8 mouse cellular contexts compared by ENCODE assay signal in genomic region chr1:120197189-120197588, GRCm38 (mm10).
A peak's percentile ranks its signal among the peaks of the same experiment; 100 is the strongest.
DNase-seq lines count a peak whose midpoint lies in the region; ATAC-seq and TF ChIP-seq lines count a peak whose summit lies in the region.

No protein-coding gene starts in this region.

- TF ChIP-seq EP300 in liver, postnatal 0 days (IDR thresholded peaks at IDR 0.05; ENCODE audit: low read depth) = no peak

- H3K4me1 ChIP-seq in embryonic facial prominence, embryonic 14.5 days (ENCODE audit: control insufficient read depth, insufficient read depth, low read length) = no peaks in the 10 kb centered on the region
- no peaks in the 10 kb centered on the region for H3K4me1 ChIP-seq in heart, embryonic 10.5 days
- no peaks in the 10 kb centered on the region for H3K4me1 ChIP-seq in liver, postnatal 0 days (ENCODE audit: insufficient read depth)
- peaks cover 7% of the 10 kb centered on the region; the same call in 1 of the 2 replicates for H3K4me1 ChIP-seq in neural tube, embryonic 15.5 days
- H3K4me1 ChIP-seq in testis, adult 2 months (ENCODE audit: control insufficient read depth, insufficient read depth, low read length) = no peaks in the 10 kb centered on the region

- no peak overlapping the region for H3K27ac ChIP-seq in embryonic facial prominence, embryonic 14.5 days (replicated peaks; ENCODE audit: low read depth, low read length)
- no peak overlapping the region for H3K27ac ChIP-seq in heart, embryonic 10.5 days
- H3K27ac ChIP-seq in liver, postnatal 0 days (ENCODE audit: low read depth) = no peak overlapping the region
- no peak overlapping the region for H3K27ac ChIP-seq in neural tube, embryonic 15.5 days (replicated peaks)
- H3K27ac ChIP-seq in testis, adult 2 months (ENCODE audit: control insufficient read depth, insufficient read depth, low read depth, low read length) = no peak overlapping the region

- H3K9me3 ChIP-seq in embryonic facial prominence, embryonic 14.5 days (ENCODE audit: control insufficient read depth, low read length) = no peaks in the 10 kb centered on the region
- H3K9me3 ChIP-seq in heart, embryonic 10.5 days = no peaks in the 10 kb centered on the region
- H3K9me3 ChIP-seq in liver, postnatal 0 days (ENCODE audit: low read length) = no peaks in the 10 kb centered on the region
- no peaks in the 10 kb centered on the region for H3K9me3 ChIP-seq in neural tube, embryonic 15.5 days (replicated peaks)

- no peaks in the 10 kb centered on the region for H3K79me3 ChIP-seq in C2C12 (ENCODE audit: low read depth)

- H3K27me3 ChIP-seq in C2C12 (ENCODE audit: control insufficient read depth, insufficient read depth, insufficient read length) = peaks cover 4% of the 10 kb centered on the region
- H3K27me3 ChIP-seq in embryonic facial prominence, embryonic 14.5 days (replicated peaks; ENCODE audit: control insufficient read depth, insufficient read depth, low read length) = no peaks in the 10 kb centered on the region
- H3K27me3 ChIP-seq in heart, embryonic 10.5 days (ENCODE audit: insufficient read depth, poor library complexity, severe bottlenecking) = no peaks in the 10 kb centered on the region; the same call in 1 of the 2 replicates
- H3K27me3 ChIP-seq in liver, postnatal 0 days (ENCODE audit: insufficient read depth, low read length) = no peaks in the 10 kb centered on the region
- 0 out of 2 replicates have a peak, but pooled peaks cover 3% of the 10 kb centered on the region for H3K27me3 ChIP-seq in neural tube, embryonic 15.5 days (replicated peaks)
- H3K27me3 ChIP-seq in testis, adult 2 months (ENCODE audit: control insufficient read depth, insufficient read depth, low read length) = no peaks in the 10 kb centered on the region

- no peak overlapping the region for H3K4me3 ChIP-seq in C2C12 (ENCODE audit: insufficient read depth, poor library complexity, severe bottlenecking)
- H3K4me3 ChIP-seq in embryonic facial prominence, embryonic 14.5 days (ENCODE audit: low read depth, low read length) = no peak overlapping the region
- no peak overlapping the region for H3K4me3 ChIP-seq in heart, embryonic 10.5 days
- H3K4me3 ChIP-seq in liver, postnatal 0 days (ENCODE audit: low read depth, low read length) = no peak overlapping the region
- no peak overlapping the region for H3K4me3 ChIP-seq in neural tube, embryonic 15.5 days (replicated peaks)
- H3K4me3 ChIP-seq in testis, adult 2 months (ENCODE audit: control insufficient read depth, low read depth, low read length) = no peak overlapping the region

- 7% methylated on average over 5 of the region's 5 CpGs for WGBS in embryonic facial prominence, embryonic 14.5 days
- 19% methylated on average over 5 of the region's 5 CpGs for WGBS in heart, embryonic 10.5 days
- WGBS in liver, postnatal 0 days (ENCODE audit: insufficient replicate concordance) = 12% methylated on average over 5 of the region's 5 CpGs
- WGBS in neural tube, embryonic 15.5 days = 17% methylated on average over 5 of the region's 5 CpGs

- peak; percentile 89 to 91 for DNase-seq in adrenal gland, postnatal 36 days
- peak; percentile 69 for DNase-seq in embryonic facial prominence, embryonic 14.5 days (ENCODE audit: low spot score)
- peak; percentile 86 for DNase-seq in heart, embryonic 10.5 days (ENCODE audit: low spot score)
- peak; percentile 74 for DNase-seq in kidney, postnatal 14 days
- peak; percentile 77 for DNase-seq in liver, postnatal 0 days

- no peak overlapping the region for H3ac ChIP-seq in C2C12 (ENCODE audit: control insufficient read depth, insufficient read length, low read depth)

- peak; percentile 78 for TF ChIP-seq CTCF in C2C12 (IDR thresholded peaks at IDR 0.05; ENCODE audit: control insufficient read depth, insufficient read depth, insufficient read length)
- peak; percentile 95 for TF ChIP-seq CTCF in liver, postnatal 0 days (IDR thresholded peaks at IDR 0.05; ENCODE audit: low read depth)
- peak; percentile 91 for TF ChIP-seq CTCF in testis, adult 2 months (IDR thresholded peaks at IDR 0.05; ENCODE audit: control insufficient read depth, insufficient read depth, insufficient replicate concordance, low read depth, low read length)

- ATAC-seq in embryonic facial prominence, embryonic 14.5 days (ENCODE audit: low read depth) = peak; percentile 70; the same call in 1 of the 2 replicates
- peak; percentile 57 for ATAC-seq in liver, postnatal 0 days
- ATAC-seq in neural tube, embryonic 15.5 days (ENCODE audit: low FRiP score) = peak; percentile 56; the same call in 1 of the 2 replicates

- TF ChIP-seq POLR2A in testis, adult 2 months (IDR thresholded peaks at IDR 0.05; ENCODE audit: control insufficient read depth, low read depth, low read length) = no peak

- H3K9ac ChIP-seq in embryonic facial prominence, embryonic 14.5 days (ENCODE audit: low read depth, low read length) = no peak overlapping the region
- no peak overlapping the region for H3K9ac ChIP-seq in liver, postnatal 0 days (replicated peaks)
- H3K9ac ChIP-seq in neural tube, embryonic 15.5 days (replicated peaks) = no peak overlapping the region

- no peaks in the 10 kb centered on the region for H3K36me3 ChIP-seq in C2C12 (ENCODE audit: control insufficient read depth, insufficient read depth)
- no peaks in the 10 kb centered on the region for H3K36me3 ChIP-seq in embryonic facial prominence, embryonic 14.5 days (ENCODE audit: control insufficient read depth, insufficient read depth, low read length)
- no peaks in the 10 kb centered on the region for H3K36me3 ChIP-seq in heart, embryonic 10.5 days
- H3K36me3 ChIP-seq in liver, postnatal 0 days (replicated peaks; ENCODE audit: insufficient read depth, low read length) = no peaks in the 10 kb centered on the region
- H3K36me3 ChIP-seq in neural tube, embryonic 15.5 days = no peaks in the 10 kb centered on the region
- H3K36me3 ChIP-seq in testis, adult 2 months (ENCODE audit: control insufficient read depth, insufficient read depth, low read length) = no peaks in the 10 kb centered on the region

- no peaks in the 10 kb centered on the region for H3K79me2 ChIP-seq in C2C12 (ENCODE audit: control insufficient read depth, insufficient read depth)

- no peak overlapping the region for H3K4me2 ChIP-seq in embryonic facial prominence, embryonic 14.5 days (ENCODE audit: low read depth, low read length)
- H3K4me2 ChIP-seq in liver, postnatal 0 days (ENCODE audit: low read depth, low read length) = no peak overlapping the region
- no peak overlapping the region for H3K4me2 ChIP-seq in neural tube, embryonic 15.5 days

TF ChIP-seq in C2C12, 6 proteins besides CTCF, POLR2A, EP300 and RAD21:
- no peak for TF ChIP-seq USF1 (IDR thresholded peaks at IDR 0.05; ENCODE audit: low read depth)
- no peak for TF ChIP-seq CEBPB (IDR thresholded peaks at IDR 0.05; ENCODE audit: low read depth)
- TF ChIP-seq MYOG (IDR thresholded peaks at IDR 0.05; ENCODE audit: control insufficient read depth, extremely low read depth, insufficient read length) = no peak
- no peak for TF ChIP-seq MYOD1 (IDR thresholded peaks at IDR 0.05; ENCODE audit: control insufficient read depth, insufficient read length, low read depth)
- TF ChIP-seq FOSL1 (IDR thresholded peaks at IDR 0.05; ENCODE audit: insufficient read depth, low read length, poor library complexity, severe bottlenecking) = peak; percentile 54
- TF ChIP-seq MAX (IDR thresholded peaks at IDR 0.05) = no peak
TF ChIP-seq in C2C12: peak in this region for 1.
